Mouse (Mus musculus) cerebellum, postnatal 36 days (tissue): ENCODE measurements at regions not wholly inside any gene's neighbourhood (a gene's known extent, or its start where the extent isn't known, plus 50 kb on each side); places are given as distances from the start of the nearest gene placed in this dataset.

Source experiments
- DNase-seq, 2 experiments: peaks; one replicate each; pipeline ENCODE4 v3.0.0; 2021 to 2022; ENCODE audit warnings: mixed read lengths in 2 of 2

DNA sequence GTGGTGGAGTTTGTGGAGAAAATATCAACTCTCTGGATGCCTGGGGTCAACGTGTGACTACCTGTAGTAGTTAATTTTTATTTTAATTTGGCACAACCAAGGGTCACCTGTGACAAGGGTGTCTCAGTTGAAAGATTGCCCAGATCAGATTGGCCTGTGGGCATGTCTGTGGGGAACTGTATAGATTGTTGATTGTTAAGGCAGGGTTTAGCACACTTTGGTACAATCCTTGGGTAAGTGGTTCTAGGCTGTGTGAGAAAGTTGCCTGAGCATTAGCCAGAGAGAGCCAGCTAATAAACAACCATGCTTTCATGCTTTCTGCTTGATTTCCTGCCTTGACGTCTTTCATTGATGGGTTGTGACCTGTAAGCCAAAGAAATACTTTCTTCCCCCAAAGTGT lies 229.3 kb downstream of the Tex36 start:
- no peak for DNase-seq

GRCm38 (mm10) chr7:133370542-133370941 lies 231.4 kb downstream of the Tex36 start:
- DNase-seq = no peak

DNA sequence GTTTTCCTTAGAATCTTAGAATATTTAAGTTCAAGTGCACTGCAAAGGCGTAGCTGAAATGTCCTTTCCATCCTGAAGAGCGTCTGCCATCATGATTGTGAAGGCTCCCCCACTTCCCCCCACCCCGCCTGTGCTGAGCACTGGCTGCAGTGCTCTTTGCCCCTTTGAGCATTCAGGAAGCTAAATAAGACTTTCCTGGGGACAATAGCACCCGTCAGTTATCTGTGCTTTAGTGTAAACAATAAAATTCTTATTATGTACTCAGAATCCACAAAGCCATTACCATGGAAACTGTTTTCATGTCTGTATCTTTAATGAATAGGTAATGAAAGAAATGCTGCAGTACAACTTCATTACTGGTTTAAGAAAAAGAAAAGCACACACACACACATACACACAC lies 237.4 kb downstream of the Tex36 start:
- no peak for DNase-seq

DNA sequence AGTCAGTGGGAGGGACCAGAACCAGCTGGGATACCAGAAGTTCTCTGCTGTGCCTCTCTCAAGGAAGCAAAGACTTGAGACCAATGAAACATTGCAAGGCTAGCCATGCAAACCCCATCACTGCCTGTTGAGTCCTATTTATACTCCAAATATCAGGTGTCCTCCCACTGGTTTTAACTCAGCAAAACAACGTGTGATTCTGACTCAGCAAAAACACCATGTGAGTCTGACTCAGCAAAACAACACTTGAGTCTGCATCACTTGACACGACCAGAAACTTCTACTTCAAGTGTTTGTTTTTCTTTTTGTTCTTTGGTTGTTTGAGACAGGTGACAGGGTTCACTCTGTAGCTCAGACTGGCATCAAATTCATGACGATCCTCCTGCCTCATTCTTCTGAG lies 204.6 kb upstream of the Ctbp2 start:
- DNase-seq = no peak

- no peak for DNase-seq
These were observed 201.5 kb upstream of the Ctbp2 start for GRCm38 (mm10) chr7:133325548-133326190.

- no peak for DNase-seq
These were observed 199.8 kb upstream of the Ctbp2 start for GRCm38 (mm10) chr7:133323955-133324354.

GRCm38 (mm10) chr7:133317511-133317910 lies 193.4 kb upstream of the Ctbp2 start:
- DNase-seq = no peak

- DNase-seq = peak; percentile 76 to 79
These were observed 192.7 kb upstream of the Ctbp2 start for GRCm38 (mm10) chr7:133316701-133317475.

- peak in 1 of 2 experiments; percentile 20 for DNase-seq
These were observed 191.3 kb upstream of the Ctbp2 start for GRCm38 (mm10) chr7:133315197-133316029.

- DNase-seq = peak; percentile 34 to 43
These were observed 189.0 kb upstream of the Ctbp2 start for GRCm38 (mm10) chr7:133313115-133313514.

- DNase-seq = no peak
These were observed 187.1 kb upstream of the Ctbp2 start for GRCm38 (mm10) chr7:133311116-133311801.

- DNase-seq = no peak
These were observed 180.3 kb upstream of the Ctbp2 start for GRCm38 (mm10) chr7:133304461-133304860.

DNA sequence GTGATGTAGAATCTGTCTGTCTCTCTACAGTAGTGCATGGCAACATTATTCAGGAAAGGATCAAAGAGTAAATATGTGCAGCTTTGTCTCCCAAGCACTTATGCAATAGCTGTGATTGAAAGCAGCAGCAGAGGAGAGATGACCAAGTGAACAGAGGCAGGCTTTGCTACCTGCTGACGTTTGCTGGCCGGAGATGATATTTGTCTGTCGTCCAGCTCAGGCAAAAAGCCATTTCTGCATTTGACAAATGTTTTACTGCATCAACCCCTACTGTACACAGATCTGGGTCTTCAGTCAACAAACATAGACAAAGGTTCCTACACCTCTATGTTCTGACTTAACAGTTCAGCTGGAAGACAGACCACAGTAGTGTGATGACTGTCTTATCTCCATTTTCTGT lies 166.3 kb upstream of the Ctbp2 start:
- DNase-seq = peak; percentile 38 to 45

DNA sequence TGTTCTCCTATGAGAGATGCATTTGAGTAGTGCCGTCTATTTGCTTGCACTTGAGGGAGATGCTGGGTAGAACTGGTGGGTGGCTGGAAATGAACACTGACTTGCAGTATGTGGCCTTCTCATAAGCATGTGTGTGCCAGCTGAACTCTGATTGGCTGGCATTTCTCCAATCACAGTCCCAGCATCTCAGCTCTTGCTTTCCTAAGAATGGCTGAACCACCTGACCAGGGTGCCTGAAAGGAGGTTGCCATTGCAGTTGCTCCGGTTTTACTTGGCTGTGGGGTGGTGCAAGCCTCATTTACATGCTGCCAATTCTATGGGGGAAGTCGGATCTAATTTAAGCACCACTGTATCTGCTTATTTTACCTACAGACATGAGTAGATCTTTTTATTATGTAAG lies 164.1 kb upstream of the Ctbp2 start:
- peak; percentile 40 to 41 for DNase-seq

GRCm38 (mm10) chr7:133286836-133287235 lies 162.7 kb upstream of the Ctbp2 start:
- peak; percentile 96 for DNase-seq

GRCm38 (mm10) chr7:133286216-133286615 lies 162.1 kb upstream of the Ctbp2 start:
- DNase-seq = peak in 1 of 2 experiments; percentile 20

DNA sequence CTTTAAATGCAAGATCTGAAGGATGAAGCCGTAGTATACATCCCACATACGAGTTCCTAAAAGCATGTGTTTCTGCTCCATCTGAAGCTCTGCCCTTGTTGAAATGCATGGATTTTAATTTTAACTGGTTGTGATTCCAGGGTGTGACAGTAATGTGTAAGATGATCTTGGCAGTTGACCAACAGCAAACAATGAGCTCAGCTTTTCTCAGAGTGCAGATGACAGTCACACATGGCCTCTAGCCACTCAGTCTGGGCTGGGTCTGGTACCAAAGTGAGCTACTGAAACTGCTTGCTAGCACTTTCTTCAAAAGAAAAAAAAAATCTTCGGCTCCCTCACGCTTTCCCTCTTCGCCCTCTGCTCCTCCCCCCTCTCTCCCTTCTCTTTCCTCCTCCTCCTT lies 138.0 kb upstream of the Ctbp2 start:
- peak; percentile 30 to 50 for DNase-seq

DNA sequence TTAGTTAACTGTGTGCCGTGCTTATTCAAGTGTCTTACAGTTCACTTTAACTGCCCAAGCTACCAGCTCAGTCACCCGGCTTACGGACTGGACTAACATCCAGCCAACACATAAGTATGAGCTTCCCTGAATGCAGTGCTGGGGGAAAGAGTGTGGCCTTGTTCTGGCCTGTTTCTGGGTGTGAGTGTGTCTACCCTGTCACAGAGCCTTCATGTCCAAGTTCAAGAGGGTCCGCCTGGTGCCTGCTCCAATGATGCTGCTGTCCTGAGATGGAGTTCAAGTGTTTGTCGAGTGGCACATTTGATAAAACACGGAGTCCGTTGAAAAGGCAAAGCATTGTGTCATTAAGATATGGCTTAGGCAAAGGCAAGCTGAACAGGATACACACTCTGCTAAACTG lies 135.0 kb upstream of the Ctbp2 start:
- no peak for DNase-seq

GRCm38 (mm10) chr7:133256831-133257230 lies 132.7 kb upstream of the Ctbp2 start:
- DNase-seq = peak in 1 of 2 experiments; percentile 27

DNA sequence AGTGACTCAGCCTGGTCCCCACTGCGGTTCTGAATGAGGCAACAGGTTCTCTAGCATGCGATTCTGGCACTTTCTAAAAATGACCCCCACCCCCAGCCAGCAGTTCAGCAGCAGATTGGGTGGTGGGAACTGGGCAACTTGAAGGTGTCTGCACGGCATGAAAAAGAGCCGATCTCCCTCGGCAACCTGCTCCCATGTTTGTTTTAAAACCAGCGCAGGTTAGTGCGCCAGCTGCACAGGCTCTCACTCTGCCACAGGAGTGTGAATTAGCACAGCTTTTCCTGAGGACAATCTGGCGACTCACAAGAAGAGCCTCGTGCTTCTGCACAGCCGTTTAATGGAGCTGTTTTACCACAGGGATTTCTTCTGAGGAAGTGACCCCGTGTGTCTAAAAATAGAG lies 120.4 kb upstream of the Ctbp2 start:
- DNase-seq = no peak

GRCm38 (mm10) chr7:133234326-133234725 lies 110.2 kb upstream of the Ctbp2 start:
- DNase-seq = no peak

- DNase-seq = no peak
These were observed 108.8 kb upstream of the Ctbp2 start for GRCm38 (mm10) chr7:133232889-133233441.

- DNase-seq = peak; percentile 28 to 39
These were observed 106.7 kb upstream of the Ctbp2 start for GRCm38 (mm10) chr7:133230806-133231205.
